Mouse (Mus musculus) brain, embryonic 18.5 days (tissue): ENCODE data around the gene Mecom.

Source experiments
- DNase-seq: peaks from one replicate; pipeline ENCODE4 v3.0.0-alpha.2; 2012; ENCODE audit warnings: low read depth, low spot score

The Mecom gene

GRCm38 (mm10) chr3:30514051-30514754, 33.6 kb downstream of the Mecom start:
- DNase-seq = no peak

GRCm38 (mm10) chr3:30513314-30513997, 34.4 kb downstream of the Mecom start:
- no peak for DNase-seq

GRCm38 (mm10) chr3:30512459-30513030, 35.3 kb downstream of the Mecom start:
- DNase-seq = no peak

- no peak for DNase-seq
Observed at GRCm38 (mm10) chr3:30511796-30512195, 36.0 kb downstream of the Mecom start.

- DNase-seq = no peak
Observed at GRCm38 (mm10) chr3:30511062-30511640, 36.7 kb downstream of the Mecom start.

- no peak for DNase-seq
Observed at GRCm38 (mm10) chr3:30510646-30511045, 37.2 kb downstream of the Mecom start.

- DNase-seq = no peak
Observed at GRCm38 (mm10) chr3:30510105-30510504, 37.7 kb downstream of the Mecom start.

GRCm38 (mm10) chr3:30508930-30509910, 38.6 kb downstream of the Mecom start:
- DNase-seq = no peak

- DNase-seq = no peak
Observed at GRCm38 (mm10) chr3:30508296-30508929, 39.4 kb downstream of the Mecom start.

- DNase-seq = no peak
Observed at GRCm38 (mm10) chr3:30507576-30508295, 40.1 kb downstream of the Mecom start.

GRCm38 (mm10) chr3:30507028-30507575, 40.7 kb downstream of the Mecom start:
- no peak for DNase-seq

GRCm38 (mm10) chr3:30506329-30507027, 41.3 kb downstream of the Mecom start:
- no peak for DNase-seq

GRCm38 (mm10) chr3:30505741-30506251, 42.0 kb downstream of the Mecom start:
- DNase-seq = no peak

GRCm38 (mm10) chr3:30504561-30504960, 43.2 kb downstream of the Mecom start:
- DNase-seq = no peak

- no peak for DNase-seq
Observed at GRCm38 (mm10) chr3:30503821-30504220, 44.0 kb downstream of the Mecom start.

GRCm38 (mm10) chr3:30498202-30498828, 49.5 kb downstream of the Mecom start:
- DNase-seq = no peak

- DNase-seq = no peak
Observed at GRCm38 (mm10) chr3:30494371-30494770, 53.4 kb downstream of the Mecom start.

- no peak for DNase-seq
Observed at GRCm38 (mm10) chr3:30488808-30489207, 59.0 kb downstream of the Mecom start.

- no peak for DNase-seq
Observed at GRCm38 (mm10) chr3:30486422-30486821, 61.4 kb downstream of the Mecom start.
